Mouse (Mus musculus): Measurements from ENCODE around the gene Hdac1. TPM values are rescaled to one million over a fixed set of nuclear protein-coding genes. Genes with fewer than 3 reads are reported as not detected.
"Not testable (repeated sequence)": the region's sequence is repeated elsewhere in the genome, so short reads cannot be mapped to it uniquely, and the experiment has no call there.

Gene Hdac1
- polyA plus RNA-seq, 1 experiment: 55.1 TPM

GRCm38 (mm10) chr4:129540012-129540411, 2.5 kb downstream of the Hdac1 start:
- Histone ChIP-seq H3K27me3 (ENCODE audit: control insufficient read depth, insufficient read depth, low read length) (no peaks in the 10 kb centered on the region), H3K27ac (ENCODE audit: insufficient read depth, low read length) (no peak overlapping the region), H3K4me1 (ENCODE audit: control insufficient read depth, insufficient read depth, insufficient read length) (peaks cover 7% of the 10 kb centered on the region; the same call in 1 of the 2 replicates), H3K36me3 (ENCODE audit: control insufficient read depth, insufficient read depth, low read length) (peaks cover 4% of the 10 kb centered on the region; the same call in 1 of the 2 replicates), H3K4me3 (ENCODE audit: extremely low read depth, insufficient read depth, insufficient read length) (no peak overlapping the region)
- TF ChIP-seq POLR2A (IDR thresholded peaks at IDR 0.05; ENCODE audit: low read depth, low read length) (no peak), CTCF (IDR thresholded peaks at IDR 0.05; ENCODE audit: extremely low read depth, insufficient read depth, insufficient read length, insufficient replicate concordance) (peak; percentile 40; the same call in 1 of the 2 replicates)
- WGBS: 91% methylated on average over 6 of the region's 6 CpGs
- DNase-seq (ENCODE audit: low read depth in 1 of 2, low spot score in 2 of 2): peak in 1 of 2 experiments; percentile 40

GRCm38 (mm10) chr4:129528901-129529300, 13.6 kb downstream of the Hdac1 start:
- H3K4me3 ChIP-seq (ENCODE audit: extremely low read depth, insufficient read depth, insufficient read length); DNase-seq (ENCODE audit: low read depth in 1 of 2, low spot score in 2 of 2); H3K27me3 ChIP-seq (ENCODE audit: control insufficient read depth, insufficient read depth, low read length); H3K27ac ChIP-seq (ENCODE audit: insufficient read depth, low read length): not testable (repeated sequence)
- Histone ChIP-seq H3K36me3 (ENCODE audit: control insufficient read depth, insufficient read depth, low read length) (peaks cover 31% of the 10 kb centered on the region), H3K4me1 (ENCODE audit: control insufficient read depth, insufficient read depth, insufficient read length) (peaks cover 12% of the 10 kb centered on the region)
- 91% methylated on average over 6 of the region's 6 CpGs for WGBS

- Histone ChIP-seq H3K36me3 (ENCODE audit: control insufficient read depth, insufficient read depth, low read length) (peaks cover 39% of the 10 kb centered on the region), H3K27ac (ENCODE audit: insufficient read depth, low read length) (peak overlapping the region; percentile 87), H3K4me3 (ENCODE audit: extremely low read depth, insufficient read depth, insufficient read length) (no peak overlapping the region), H3K27me3 (ENCODE audit: control insufficient read depth, insufficient read depth, low read length) (no peaks in the 10 kb centered on the region), H3K4me1 (ENCODE audit: control insufficient read depth, insufficient read depth, insufficient read length) (peaks cover 12% of the 10 kb centered on the region)
- no peak for DNase-seq (ENCODE audit: low read depth in 1 of 2, low spot score in 2 of 2)
- no peak for TF ChIP-seq POLR2A (IDR thresholded peaks at IDR 0.05; ENCODE audit: low read depth, low read length)
- no peak for TF ChIP-seq CTCF (IDR thresholded peaks at IDR 0.05; ENCODE audit: extremely low read depth, insufficient read depth, insufficient read length, insufficient replicate concordance)
- WGBS: 90% methylated on average over 3 of the region's 3 CpGs
These were observed 16.6 kb downstream of the Hdac1 start for GRCm38 (mm10) chr4:129525889-129526288.

- H3K4me3 ChIP-seq (ENCODE audit: extremely low read depth, insufficient read depth, insufficient read length): no peak overlapping the region
- peaks cover 37% of the 10 kb centered on the region for H3K36me3 ChIP-seq (ENCODE audit: control insufficient read depth, insufficient read depth, low read length)
- H3K27ac ChIP-seq (ENCODE audit: insufficient read depth, low read length): peak overlapping the region; percentile 87
- TF ChIP-seq CTCF (IDR thresholded peaks at IDR 0.05; ENCODE audit: extremely low read depth, insufficient read depth, insufficient read length, insufficient replicate concordance): no peak
- TF ChIP-seq POLR2A (IDR thresholded peaks at IDR 0.05; ENCODE audit: low read depth, low read length): no peak
- WGBS: 61% methylated on average over 5 of the region's 5 CpGs
- H3K4me1 ChIP-seq (ENCODE audit: control insufficient read depth, insufficient read depth, insufficient read length): peaks cover 12% of the 10 kb centered on the region
- DNase-seq (ENCODE audit: low read depth in 1 of 2, low spot score in 2 of 2): peak; percentile 40 to 76
- no peaks in the 10 kb centered on the region for H3K27me3 ChIP-seq (ENCODE audit: control insufficient read depth, insufficient read depth, low read length)
These were observed 17.2 kb downstream of the Hdac1 start for GRCm38 (mm10) chr4:129525338-129525737.

- Histone ChIP-seq H3K4me1 (ENCODE audit: control insufficient read depth, insufficient read depth, insufficient read length) (peaks cover 5% of the 10 kb centered on the region; the same call in 1 of the 2 replicates), H3K27me3 (ENCODE audit: control insufficient read depth, insufficient read depth, low read length) (peaks cover 4% of the 10 kb centered on the region; the same call in 1 of the 2 replicates), H3K27ac (ENCODE audit: insufficient read depth, low read length) (no peak overlapping the region), H3K36me3 (ENCODE audit: control insufficient read depth, insufficient read depth, low read length) (peaks cover 39% of the 10 kb centered on the region), H3K4me3 (ENCODE audit: extremely low read depth, insufficient read depth, insufficient read length) (no peak overlapping the region)
- TF ChIP-seq CTCF (IDR thresholded peaks at IDR 0.05; ENCODE audit: extremely low read depth, insufficient read depth, insufficient read length, insufficient replicate concordance) (no peak), POLR2A (IDR thresholded peaks at IDR 0.05; ENCODE audit: low read depth, low read length) (no peak)
- WGBS: 95% methylated on average over 8 of the region's 8 CpGs
- no peak for DNase-seq (ENCODE audit: low read depth in 1 of 2, low spot score in 2 of 2)
These were observed 24.0 kb downstream of the Hdac1 start for GRCm38 (mm10) chr4:129518519-129518918.

- TF ChIP-seq POLR2A (IDR thresholded peaks at IDR 0.05; ENCODE audit: low read depth, low read length): no peak
- TF ChIP-seq CTCF (IDR thresholded peaks at IDR 0.05; ENCODE audit: extremely low read depth, insufficient read depth, insufficient read length, insufficient replicate concordance): no peak
- Histone ChIP-seq H3K4me1 (ENCODE audit: control insufficient read depth, insufficient read depth, insufficient read length) (peaks cover 11% of the 10 kb centered on the region), H3K4me3 (ENCODE audit: extremely low read depth, insufficient read depth, insufficient read length) (no peak overlapping the region), H3K36me3 (ENCODE audit: control insufficient read depth, insufficient read depth, low read length) (peaks cover 32% of the 10 kb centered on the region), H3K27ac (ENCODE audit: insufficient read depth, low read length) (no peak overlapping the region), H3K27me3 (ENCODE audit: control insufficient read depth, insufficient read depth, low read length) (peaks cover 4% of the 10 kb centered on the region; the same call in 1 of the 2 replicates)
- no peak for DNase-seq (ENCODE audit: low read depth in 1 of 2, low spot score in 2 of 2)
- WGBS: 78% methylated on average over 2 of the region's 2 CpGs
These were observed 25.6 kb downstream of the Hdac1 start for GRCm38 (mm10) chr4:129516925-129517324.

- peak in 1 of 2 experiments; percentile 57 for DNase-seq (ENCODE audit: low read depth in 1 of 2, low spot score in 2 of 2)
- Histone ChIP-seq H3K27me3 (ENCODE audit: control insufficient read depth, insufficient read depth, low read length) (peaks cover 4% of the 10 kb centered on the region; the same call in 1 of the 2 replicates), H3K4me3 (ENCODE audit: extremely low read depth, insufficient read depth, insufficient read length) (peak overlapping the region; percentile 66), H3K36me3 (ENCODE audit: control insufficient read depth, insufficient read depth, low read length) (peaks cover 17% of the 10 kb centered on the region), H3K4me1 (ENCODE audit: control insufficient read depth, insufficient read depth, insufficient read length) (peaks cover 11% of the 10 kb centered on the region), H3K27ac (ENCODE audit: insufficient read depth, low read length) (no peak overlapping the region; the same call in 1 of the 2 replicates)
- TF ChIP-seq POLR2A (IDR thresholded peaks at IDR 0.05; ENCODE audit: low read depth, low read length) (no peak), CTCF (IDR thresholded peaks at IDR 0.05; ENCODE audit: extremely low read depth, insufficient read depth, insufficient read length, insufficient replicate concordance) (peak; percentile 78)
- WGBS: 1% methylated on average over 35 of the region's 35 CpGs
These were observed 28.1 kb downstream of the Hdac1 start for GRCm38 (mm10) chr4:129514300-129514898.
